Comparison of ENCODE assay signal across 9 mouse cellular contexts in genomic region chr17:35125081-35125480, GRCm38 (mm10). TPM values are rescaled to one million over a fixed set of nuclear protein-coding genes. Genes with fewer than 3 reads are reported as not detected.
DNase-seq lines count a peak whose midpoint lies in the region; ATAC-seq and TF ChIP-seq lines count a peak whose summit lies in the region.
"Had no signal": no experiment of that assay in that cellular context is flagged by ENCODE, and none has a peak within 500 bp of the region (broad histone marks: within the 10 kb centered on the region; RNA-seq: fewer than 3 reads in every experiment).

No protein-coding gene starts in this region.

- DNase-seq in heart, postnatal 0 days (ENCODE audit: low spot score) = no peak
- no peak for DNase-seq in heart, postnatal 4 days
- no peak for DNase-seq in midbrain, embryonic 14.5 days
- DNase-seq in stomach, postnatal 0 days (ENCODE audit: low spot score) = no peak
- DNase-seq in thymus, postnatal 0 days (ENCODE audit: low spot score) = no peak
- no peak for DNase-seq in gastrocnemius, postnatal 4 days (ENCODE audit: low spot score in 2 of 2)

- no peak overlapping the region for H3K27ac ChIP-seq in heart, postnatal 0 days (ENCODE audit: low read depth)
- H3K27ac ChIP-seq in midbrain, embryonic 15.5 days = no peak overlapping the region
- no peak overlapping the region for H3K27ac ChIP-seq in midbrain, embryonic 14.5 days (replicated peaks; ENCODE audit: low read depth, low read length)
- H3K27ac ChIP-seq in limb, embryonic 13.5 days = no peak overlapping the region; the same call in 1 of the 2 replicates
- peak overlapping the region; percentile 74 for H3K27ac ChIP-seq in stomach, postnatal 0 days (replicated peaks)

- H3K4me1 ChIP-seq in heart, postnatal 0 days (ENCODE audit: control insufficient read depth, insufficient read depth) = peaks cover 20% of the 10 kb centered on the region
- H3K4me1 ChIP-seq in midbrain, embryonic 15.5 days = peaks cover 51% of the 10 kb centered on the region
- H3K4me1 ChIP-seq in midbrain, embryonic 14.5 days (ENCODE audit: control insufficient read depth, insufficient read depth, low read length) = peaks cover 18% of the 10 kb centered on the region
- H3K4me1 ChIP-seq in limb, embryonic 13.5 days = peaks cover 40% of the 10 kb centered on the region
- H3K4me1 ChIP-seq in stomach, postnatal 0 days (replicated peaks; ENCODE audit: control insufficient read depth, insufficient read depth) = peaks cover 3% of the 10 kb centered on the region; the same call in 1 of the 2 replicates

- H3K9me3 ChIP-seq in heart, postnatal 0 days (replicated peaks; ENCODE audit: control insufficient read depth, low read length) = no peaks in the 10 kb centered on the region
- no peaks in the 10 kb centered on the region for H3K9me3 ChIP-seq in midbrain, embryonic 15.5 days
- H3K9me3 ChIP-seq in midbrain, embryonic 14.5 days (ENCODE audit: control insufficient read depth, low read length) = no peaks in the 10 kb centered on the region
- no peaks in the 10 kb centered on the region for H3K9me3 ChIP-seq in limb, embryonic 13.5 days
- no peaks in the 10 kb centered on the region for H3K9me3 ChIP-seq in stomach, postnatal 0 days (ENCODE audit: control insufficient read depth, low read length)

- TF ChIP-seq CTCF in heart, postnatal 0 days (IDR thresholded peaks at IDR 0.05; ENCODE audit: low read depth) = no peak
- TF ChIP-seq CTCF in stomach, postnatal 0 days (IDR thresholded peaks at IDR 0.05; ENCODE audit: low read depth) = no peak

- no peak overlapping the region for H3K4me3 ChIP-seq in heart, postnatal 0 days (ENCODE audit: low read depth, low read length)
- H3K4me3 ChIP-seq in midbrain, embryonic 15.5 days = no peak overlapping the region
- H3K4me3 ChIP-seq in midbrain, embryonic 14.5 days (replicated peaks; ENCODE audit: low read depth, low read length) = no peak overlapping the region
- no peak overlapping the region for H3K4me3 ChIP-seq in limb, embryonic 13.5 days
- H3K4me3 ChIP-seq in stomach, postnatal 0 days (ENCODE audit: low read depth, low read length) = no peak overlapping the region

- no peak overlapping the region for H3K4me2 ChIP-seq in heart, postnatal 0 days (ENCODE audit: low read depth, low read length)
- H3K4me2 ChIP-seq in midbrain, embryonic 15.5 days = 0 out of 2 replicates have a peak overlapping the region, but pooled peaks have one; percentile 65
- H3K4me2 ChIP-seq in midbrain, embryonic 14.5 days (ENCODE audit: low read length) = no peak overlapping the region
- H3K4me2 ChIP-seq in limb, embryonic 13.5 days (replicated peaks) = peak overlapping the region; percentile 81
- no peak overlapping the region for H3K4me2 ChIP-seq in stomach, postnatal 0 days (replicated peaks; ENCODE audit: low read depth)

- WGBS in heart, postnatal 0 days = 100% methylated on average over 1 of the region's 1 CpGs
- 100% methylated on average over 1 of the region's 1 CpGs for WGBS in midbrain, embryonic 15.5 days
- 94% methylated on average over 1 of the region's 1 CpGs for WGBS in midbrain, embryonic 14.5 days
- 88% methylated on average over 1 of the region's 1 CpGs for WGBS in limb, embryonic 13.5 days
- 87% methylated on average over 1 of the region's 1 CpGs for WGBS in stomach, postnatal 0 days

- no peak for TF ChIP-seq EP300 in heart, postnatal 0 days (IDR thresholded peaks at IDR 0.05; ENCODE audit: low read depth)
- no peak for TF ChIP-seq EP300 in stomach, postnatal 0 days (optimal IDR thresholded peaks at IDR 0.05)

- no peak for ATAC-seq in heart, postnatal 0 days (ENCODE audit: insufficient read depth, low read depth)
- no peak for ATAC-seq in midbrain, embryonic 15.5 days (replicated peaks)
- ATAC-seq in midbrain, embryonic 14.5 days (ENCODE audit: low FRiP score, low TSS enrichment) = no peak
- ATAC-seq in limb, embryonic 13.5 days (ENCODE audit: low FRiP score, low read depth) = no peak
- ATAC-seq in stomach, postnatal 0 days (ENCODE audit: low FRiP score, low TSS enrichment) = no peak

- 0 out of 2 replicates have a peak overlapping the region, but pooled peaks have one; percentile 76 for H3K9ac ChIP-seq in heart, postnatal 0 days (replicated peaks; ENCODE audit: low read depth, low read length)
- H3K9ac ChIP-seq in midbrain, embryonic 15.5 days = peak overlapping the region; percentile 77; the same call in 1 of the 2 replicates
- H3K9ac ChIP-seq in midbrain, embryonic 14.5 days (replicated peaks; ENCODE audit: low read length) = no peak overlapping the region
- H3K9ac ChIP-seq in limb, embryonic 13.5 days = peak overlapping the region; percentile 88
- H3K9ac ChIP-seq in stomach, postnatal 0 days (ENCODE audit: low read length) = no peak overlapping the region

- no peaks in the 10 kb centered on the region for H3K27me3 ChIP-seq in heart, postnatal 0 days (ENCODE audit: control insufficient read depth, insufficient read depth, low read length)
- H3K27me3 ChIP-seq in midbrain, embryonic 15.5 days (replicated peaks) = no peaks in the 10 kb centered on the region
- H3K27me3 ChIP-seq in midbrain, embryonic 14.5 days (ENCODE audit: control insufficient read depth, insufficient read depth, low read length) = no peaks in the 10 kb centered on the region
- H3K27me3 ChIP-seq in limb, embryonic 13.5 days = no peaks in the 10 kb centered on the region
- H3K27me3 ChIP-seq in stomach, postnatal 0 days (ENCODE audit: control insufficient read depth, insufficient read depth, low read length) = no peaks in the 10 kb centered on the region

- H3K36me3 ChIP-seq in heart, postnatal 0 days (replicated peaks; ENCODE audit: control insufficient read depth, insufficient read depth, low read length) = peaks cover 17% of the 10 kb centered on the region
- H3K36me3 ChIP-seq in midbrain, embryonic 15.5 days (replicated peaks) = peaks cover 7% of the 10 kb centered on the region; the same call in 1 of the 2 replicates
- H3K36me3 ChIP-seq in midbrain, embryonic 14.5 days (ENCODE audit: control insufficient read depth, insufficient read depth, low read length) = peaks cover 14% of the 10 kb centered on the region
- peaks cover 34% of the 10 kb centered on the region for H3K36me3 ChIP-seq in limb, embryonic 13.5 days
- H3K36me3 ChIP-seq in stomach, postnatal 0 days (ENCODE audit: control insufficient read depth, insufficient read depth, low read length) = no peaks in the 10 kb centered on the region; the same call in 1 of the 2 replicates

RNA-seq across cellular contexts. Expression of gene D17H6S53E, which starts 1.1 kb away (rescaled TPM):
- 22.3 and 135 TPM in 2 replicates for total RNA-seq in heart, postnatal 0 days (2014; rRNA removed; ENCODE audit: low replicate concordance)
- 16.4 and 17.3 TPM in 2 replicates for polyA plus RNA-seq in heart, postnatal 0 days (2015; fragmentation: Nextera tagmentation; extraction: Ambion mirVana)
- total RNA-seq in heart, postnatal 4 days (2021) = 10 to 100 TPM; 26.6 to 27.3 TPM
- polyA plus RNA-seq in midbrain, embryonic 15.5 days (2015; fragmentation: Nextera tagmentation; extraction: Ambion mirVana) = 8.3 and 9.6 TPM in 2 replicates
- 6.0 and 6.8 TPM in 2 replicates for polyA plus RNA-seq in midbrain, embryonic 14.5 days (2014; fragmentation: Nextera tagmentation; extraction: Ambion mirVana)
- 11.7 and 13.4 TPM in 2 replicates for polyA plus RNA-seq in limb, embryonic 13.5 days (2015; fragmentation: Nextera tagmentation; extraction: Ambion mirVana)
- 14.4 and 15.5 TPM in 2 replicates for polyA plus RNA-seq in stomach, postnatal 0 days (2015; fragmentation: Nextera tagmentation; extraction: Ambion mirVana)
- 11.2 and 14.7 TPM in 2 replicates for polyA plus RNA-seq in thymus, postnatal 0 days (2015; fragmentation: Nextera tagmentation; extraction: Ambion mirVana)
- total RNA-seq in gastrocnemius, postnatal 4 days (2021) = 10 to 100 TPM; 20.0 to 21.0 TPM

RNA-seq across cellular contexts. Expression of gene Csnk2b, which starts 3.2 kb away (rescaled TPM):
- total RNA-seq in heart, postnatal 0 days (2014; rRNA removed; ENCODE audit: low replicate concordance) = 239 and 244 TPM in 2 replicates
- 232 and 241 TPM in 2 replicates for polyA plus RNA-seq in heart, postnatal 0 days (2015; fragmentation: Nextera tagmentation; extraction: Ambion mirVana)
- total RNA-seq in heart, postnatal 4 days (2021) = 100 to 1,000 TPM; 189 to 196 TPM
- 316 and 319 TPM in 2 replicates for polyA plus RNA-seq in midbrain, embryonic 15.5 days (2015; fragmentation: Nextera tagmentation; extraction: Ambion mirVana)
- 328 and 334 TPM in 2 replicates for polyA plus RNA-seq in midbrain, embryonic 14.5 days (2014; fragmentation: Nextera tagmentation; extraction: Ambion mirVana)
- polyA plus RNA-seq in limb, embryonic 13.5 days (2015; fragmentation: Nextera tagmentation; extraction: Ambion mirVana) = 279 and 284 TPM in 2 replicates
- 323 and 329 TPM in 2 replicates for polyA plus RNA-seq in stomach, postnatal 0 days (2015; fragmentation: Nextera tagmentation; extraction: Ambion mirVana)
- polyA plus RNA-seq in thymus, postnatal 0 days (2015; fragmentation: Nextera tagmentation; extraction: Ambion mirVana) = 348 and 353 TPM in 2 replicates
- total RNA-seq in gastrocnemius, postnatal 4 days (2021) = 100 to 1,000 TPM; 174 to 185 TPM

RNA-seq across cellular contexts. Expression of gene Gpank1, which starts 3.8 kb away (rescaled TPM):
- total RNA-seq in heart, postnatal 0 days (2014; rRNA removed; ENCODE audit: low replicate concordance) = 4.2 and 24.1 TPM in 2 replicates
- polyA plus RNA-seq in heart, postnatal 0 days (2015; fragmentation: Nextera tagmentation; extraction: Ambion mirVana) = 9.1 and 9.6 TPM in 2 replicates
- 1 to 10 TPM; 6.0 to 6.2 TPM for total RNA-seq in heart, postnatal 4 days (2021)
- 25.9 and 28.9 TPM in 2 replicates for polyA plus RNA-seq in midbrain, embryonic 15.5 days (2015; fragmentation: Nextera tagmentation; extraction: Ambion mirVana)
- polyA plus RNA-seq in midbrain, embryonic 14.5 days (2014; fragmentation: Nextera tagmentation; extraction: Ambion mirVana) = 24.2 and 25.4 TPM in 2 replicates
- 21.3 and 21.9 TPM in 2 replicates for polyA plus RNA-seq in limb, embryonic 13.5 days (2015; fragmentation: Nextera tagmentation; extraction: Ambion mirVana)
- 11.2 and 11.3 TPM in 2 replicates for polyA plus RNA-seq in stomach, postnatal 0 days (2015; fragmentation: Nextera tagmentation; extraction: Ambion mirVana)
- 26.9 and 31.2 TPM in 2 replicates for polyA plus RNA-seq in thymus, postnatal 0 days (2015; fragmentation: Nextera tagmentation; extraction: Ambion mirVana)
- 1 to 10 TPM; 5.6 to 7.4 TPM for total RNA-seq in gastrocnemius, postnatal 4 days (2021)

RNA-seq across cellular contexts. Expression of gene Apom, which starts 6.8 kb away (rescaled TPM):
- total RNA-seq in heart, postnatal 0 days (2014; rRNA removed; ENCODE audit: low replicate concordance) = not detected in 2 replicates
- polyA plus RNA-seq in heart, postnatal 0 days (2015; fragmentation: Nextera tagmentation; extraction: Ambion mirVana) = 0.11 TPM in 2 replicates
- total RNA-seq in heart, postnatal 4 days (2021) = not detected
- polyA plus RNA-seq in midbrain, embryonic 15.5 days (2015; fragmentation: Nextera tagmentation; extraction: Ambion mirVana) = 0.56 and 1.4 TPM in 2 replicates
- 0.57 TPM in 1 of 2 replicates, not detected in the other for polyA plus RNA-seq in midbrain, embryonic 14.5 days (2014; fragmentation: Nextera tagmentation; extraction: Ambion mirVana)
- polyA plus RNA-seq in limb, embryonic 13.5 days (2015; fragmentation: Nextera tagmentation; extraction: Ambion mirVana) = 3.2 TPM in 1 of 2 replicates, not detected in the other
- 1.3 and 3.2 TPM in 2 replicates for polyA plus RNA-seq in stomach, postnatal 0 days (2015; fragmentation: Nextera tagmentation; extraction: Ambion mirVana)
- 0.18 and 0.21 TPM in 2 replicates for polyA plus RNA-seq in thymus, postnatal 0 days (2015; fragmentation: Nextera tagmentation; extraction: Ambion mirVana)
- 1 to 10 TPM in 1 of 2 experiments, not detected in 1; 1.2 TPM for total RNA-seq in gastrocnemius, postnatal 4 days (2021)
- total RNA-seq: left cerebral cortex, postnatal 14 days had no signal

RNA-seq across cellular contexts. Expression of gene Ly6g5b, which starts 9.9 kb away (rescaled TPM):
- 0.97 TPM in 1 of 2 replicates, not detected in the other for total RNA-seq in heart, postnatal 0 days (2014; rRNA removed; ENCODE audit: low replicate concordance)
- polyA plus RNA-seq in heart, postnatal 0 days (2015; fragmentation: Nextera tagmentation; extraction: Ambion mirVana) = 0.30 TPM in 1 of 2 replicates, not detected in the other
- total RNA-seq in heart, postnatal 4 days (2021) = under 1 TPM; 0.52 to 0.62 TPM
- polyA plus RNA-seq in midbrain, embryonic 15.5 days (2015; fragmentation: Nextera tagmentation; extraction: Ambion mirVana) = 1.1 and 2.2 TPM in 2 replicates
- 1.3 TPM in 2 replicates for polyA plus RNA-seq in midbrain, embryonic 14.5 days (2014; fragmentation: Nextera tagmentation; extraction: Ambion mirVana)
- polyA plus RNA-seq in limb, embryonic 13.5 days (2015; fragmentation: Nextera tagmentation; extraction: Ambion mirVana) = 0.91 and 1.1 TPM in 2 replicates
- 0.18 and 0.27 TPM in 2 replicates for polyA plus RNA-seq in stomach, postnatal 0 days (2015; fragmentation: Nextera tagmentation; extraction: Ambion mirVana)
- polyA plus RNA-seq in thymus, postnatal 0 days (2015; fragmentation: Nextera tagmentation; extraction: Ambion mirVana) = 3.7 and 4.0 TPM in 2 replicates
- 1 to 10 TPM in 1 of 2 experiments, under 1 TPM in 1; 0.44 to 1.2 TPM for total RNA-seq in gastrocnemius, postnatal 4 days (2021)

Comparison
In these comparisons a context has a peak if more than half of its experiments do, and no peak if none do; other contexts are left out.
1. H3K4me2 ChIP-seq: peak in midbrain, embryonic 15.5 days (single experiment) and limb, embryonic 13.5 days (single experiment); none in heart, postnatal 0 days (single experiment), midbrain, embryonic 14.5 days (single experiment) and stomach, postnatal 0 days (single experiment).
2. H3K9ac ChIP-seq: peak in heart, postnatal 0 days (single experiment), midbrain, embryonic 15.5 days (single experiment) and limb, embryonic 13.5 days (single experiment); none in midbrain, embryonic 14.5 days (single experiment) and stomach, postnatal 0 days (single experiment).